Mouse (Mus musculus): ENCODE data around the gene Fam184a.

Fam184a gene

DNA sequence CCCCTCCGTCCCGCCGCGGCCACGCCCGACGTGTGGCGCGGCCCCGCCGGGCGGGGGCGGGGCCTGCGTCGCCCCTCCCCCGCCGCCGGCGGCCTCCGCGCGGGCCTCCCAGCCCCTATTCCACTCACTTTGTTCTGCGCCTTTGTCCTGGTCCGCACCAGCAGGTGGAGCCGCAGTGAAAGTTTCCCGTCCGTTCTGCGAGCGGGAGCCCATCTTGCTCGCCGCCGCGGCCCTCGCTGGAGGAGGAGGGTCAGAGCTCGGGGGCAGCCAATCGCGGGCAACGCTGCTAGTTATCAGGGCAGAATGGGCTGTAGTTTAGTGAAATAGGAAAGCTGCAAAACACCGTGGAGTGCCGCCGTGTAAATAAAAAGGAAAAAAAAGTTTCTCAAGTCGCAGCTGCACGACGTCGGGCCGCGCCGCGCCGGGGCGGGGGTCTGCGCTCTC, 154.2 kb downstream of the Fam184a start, which contains the start of gene Asf1a:
Gene Asf1a (plus strand): TSS at position 81 of the 444 bp plus-strand sequence.
- DNase-seq, result peak; percentile 98

DNA sequence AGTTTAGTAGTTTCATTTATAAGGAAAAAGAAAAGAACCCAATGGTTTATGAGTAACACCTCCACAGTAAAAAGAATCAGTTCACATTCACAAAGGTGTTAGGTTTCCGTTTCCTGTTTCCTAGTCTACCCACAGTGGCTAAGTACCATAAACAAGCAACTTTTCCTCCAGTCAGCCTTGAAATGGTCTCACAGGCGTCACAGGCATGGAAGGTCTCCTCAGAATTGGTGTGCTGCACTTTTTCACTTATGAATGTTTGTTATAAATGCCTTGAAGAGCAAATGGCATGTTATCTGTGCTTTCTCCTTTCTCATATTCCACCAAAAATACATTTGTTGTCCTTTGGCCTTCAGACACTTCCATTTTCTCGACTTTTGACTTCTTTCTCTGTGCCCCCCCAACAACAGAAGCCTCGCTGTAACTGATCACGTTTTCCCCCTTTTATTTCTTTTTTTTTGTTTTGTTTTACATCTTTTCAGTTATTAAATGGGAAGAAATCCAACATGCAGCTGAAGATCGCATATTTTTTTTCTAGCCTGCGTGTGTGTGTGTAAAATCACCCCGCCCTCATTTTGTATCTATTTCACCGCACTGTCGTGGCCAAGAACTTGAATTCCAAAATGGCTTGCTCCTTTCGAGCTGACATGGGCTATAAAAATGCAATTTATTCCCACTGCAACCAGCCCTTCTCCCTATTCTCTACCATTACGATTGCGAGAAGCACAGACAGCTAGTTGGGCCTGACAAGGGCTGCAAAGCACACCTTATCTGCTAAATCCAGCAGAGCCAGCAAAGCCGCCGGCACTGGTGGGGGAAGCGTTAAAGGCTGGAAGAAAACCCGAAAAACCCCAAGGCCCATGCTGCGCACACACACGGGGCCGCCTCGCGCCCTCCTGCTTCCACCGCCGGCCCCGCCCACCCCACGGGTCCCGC, 154.9 kb downstream of the Fam184a start:
- DNase-seq, result peak; percentile 21

DNA sequence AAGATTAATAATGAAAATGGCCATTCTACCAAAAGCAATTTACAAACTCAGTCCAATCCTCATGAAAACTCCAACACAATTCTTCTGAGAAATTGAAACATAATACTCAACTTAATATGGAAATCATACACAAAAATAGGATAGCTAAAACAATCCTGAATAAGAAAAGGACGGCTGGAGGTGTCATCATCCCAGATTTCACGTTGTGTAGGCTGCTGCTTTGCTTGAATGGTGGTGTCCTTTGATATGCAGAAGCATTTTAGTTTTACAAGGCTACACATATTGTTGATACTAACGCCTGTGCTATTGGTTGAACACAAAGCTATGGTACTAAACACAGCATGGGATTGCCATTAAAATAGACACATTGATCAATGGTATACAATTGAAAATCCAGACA, 165.1 kb downstream of the Fam184a start:
- no peak for DNase-seq

Data from lung, postnatal 36 days (tissue).